Mouse (Mus musculus): ENCODE measurements around the gene Cpn2.

Gene Cpn2

DNA sequence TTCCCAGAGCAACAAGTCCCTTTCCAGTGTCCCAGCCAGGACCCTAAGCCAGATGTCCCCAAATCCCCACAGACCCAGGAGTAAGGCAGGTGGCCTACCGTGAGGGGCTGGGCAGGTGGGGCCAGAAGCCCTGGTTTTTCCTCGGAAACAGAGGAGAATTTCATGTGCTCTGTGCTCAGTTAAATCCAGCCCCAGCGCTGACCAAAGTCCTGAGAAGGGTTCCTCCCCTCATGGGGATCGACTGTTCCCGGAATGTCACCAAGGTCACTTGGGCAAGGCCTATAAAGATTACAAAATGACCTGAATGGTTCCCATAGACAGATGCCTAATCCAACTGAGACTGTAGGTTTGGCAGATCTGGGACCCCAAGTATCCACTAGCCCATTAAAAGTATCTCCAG is at the start of gene Cpn2:
TSS of gene Cpn2 (minus strand) at position 141 of the 400 bp plus-strand sequence.
- no peak for DNase-seq (ENCODE audit: low read depth in 2 of 2, low spot score in 2 of 2)

DNA sequence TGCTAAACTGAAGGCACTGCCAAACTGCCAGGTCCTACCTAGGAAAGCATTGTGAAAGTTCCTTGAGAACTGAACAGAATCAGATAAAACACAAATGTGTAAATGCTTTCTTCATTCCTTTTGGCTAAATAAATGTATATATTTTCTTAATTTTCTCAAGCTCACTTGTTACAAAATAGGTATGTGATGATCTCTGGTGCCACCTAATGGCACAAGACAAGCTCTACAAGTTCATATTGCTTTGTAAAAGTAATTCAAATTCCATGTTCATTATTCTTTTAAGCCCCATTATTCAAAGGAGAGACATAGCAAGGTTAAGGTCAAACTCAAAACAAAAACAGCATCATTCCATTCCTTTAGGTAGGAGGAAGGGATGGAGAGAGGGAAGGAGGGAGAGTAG is 46.9 kb upstream of the Cpn2 start:
- DNase-seq (ENCODE audit: low read depth in 2 of 2, low spot score in 2 of 2), result no peak

DNA sequence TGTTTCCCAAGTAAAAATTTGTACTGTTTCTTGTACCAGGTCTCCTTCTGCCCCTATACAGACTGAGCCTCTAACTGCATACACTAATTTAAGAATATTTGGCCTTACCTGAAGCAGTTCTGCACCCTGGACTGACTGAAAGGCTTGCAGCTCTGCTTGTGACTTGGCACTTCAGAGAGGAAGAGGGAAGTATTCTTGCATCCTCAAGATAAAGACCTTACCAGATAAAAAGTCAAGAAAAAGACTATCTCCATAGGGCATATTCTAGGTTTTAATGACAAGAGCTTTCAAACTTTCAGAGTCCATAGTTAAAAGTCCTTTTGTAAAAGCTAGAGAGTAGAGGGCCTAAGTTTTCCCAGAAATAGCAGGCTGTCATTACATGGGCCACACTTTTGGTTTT is 43.3 kb upstream of the Cpn2 start, which contains the start of gene Gp5:
TSS of gene Gp5 (minus strand) at position 133 of the 400 bp plus-strand sequence.
- no peak for DNase-seq (ENCODE audit: low read depth in 2 of 2, low spot score in 2 of 2)

DNA sequence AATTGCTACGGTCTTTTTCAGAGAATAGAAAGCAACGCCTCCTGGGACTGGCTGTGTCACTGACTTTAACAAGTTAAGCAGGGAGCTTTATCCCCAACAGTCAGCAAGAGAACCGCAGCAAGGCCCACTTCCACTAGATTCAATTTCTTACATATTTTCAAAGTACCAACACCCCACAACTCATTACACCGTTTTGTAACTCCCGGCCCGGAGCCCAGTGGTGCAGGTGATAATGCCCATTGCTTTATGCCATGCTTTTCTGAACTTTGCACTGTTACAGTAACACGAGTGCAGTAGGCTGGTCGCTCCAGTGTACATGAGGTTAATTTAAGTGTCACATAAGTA is 42.8 kb upstream of the Cpn2 start:
- DNase-seq (ENCODE audit: low read depth in 2 of 2, low spot score in 2 of 2), result no peak

DNA sequence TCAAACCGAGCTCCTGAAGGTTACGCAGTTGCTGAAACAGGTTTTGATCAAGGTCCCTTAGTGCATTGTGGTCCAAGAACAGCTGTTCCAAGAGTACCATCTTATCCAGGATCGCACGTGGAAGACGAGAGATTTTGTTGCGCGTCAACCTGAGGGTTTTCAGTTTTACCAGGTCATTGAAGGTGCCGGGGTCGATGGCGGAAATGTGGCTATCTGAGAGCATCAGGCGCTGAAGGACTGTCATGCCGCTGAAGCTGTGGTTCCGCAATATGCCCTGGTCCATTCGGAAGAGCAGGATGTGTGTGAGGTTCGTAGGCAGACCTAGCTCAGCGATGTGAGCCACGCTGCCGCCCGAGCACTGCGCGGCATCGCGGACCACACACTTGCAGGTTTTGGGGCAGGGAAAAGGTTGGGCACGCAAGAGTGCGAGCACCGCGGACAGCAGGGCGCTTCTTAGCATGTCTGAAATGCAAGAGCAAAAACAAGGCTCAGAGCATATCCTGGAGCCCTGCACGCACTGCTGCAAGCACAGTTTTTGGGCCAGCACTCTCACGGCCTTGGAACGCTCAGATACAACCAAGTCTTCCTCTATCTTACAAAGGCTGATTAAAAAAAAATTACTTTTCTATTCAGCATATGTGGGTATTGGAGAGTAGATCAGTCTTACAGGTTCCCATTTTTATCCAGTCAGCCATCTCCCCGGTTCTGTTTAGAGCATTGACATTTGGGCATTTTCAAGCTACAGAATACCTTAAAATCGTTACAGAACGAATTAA is 42.3 kb upstream of the Cpn2 start:
- DNase-seq (ENCODE audit: low read depth in 2 of 2, low spot score in 2 of 2), result no peak

DNA sequence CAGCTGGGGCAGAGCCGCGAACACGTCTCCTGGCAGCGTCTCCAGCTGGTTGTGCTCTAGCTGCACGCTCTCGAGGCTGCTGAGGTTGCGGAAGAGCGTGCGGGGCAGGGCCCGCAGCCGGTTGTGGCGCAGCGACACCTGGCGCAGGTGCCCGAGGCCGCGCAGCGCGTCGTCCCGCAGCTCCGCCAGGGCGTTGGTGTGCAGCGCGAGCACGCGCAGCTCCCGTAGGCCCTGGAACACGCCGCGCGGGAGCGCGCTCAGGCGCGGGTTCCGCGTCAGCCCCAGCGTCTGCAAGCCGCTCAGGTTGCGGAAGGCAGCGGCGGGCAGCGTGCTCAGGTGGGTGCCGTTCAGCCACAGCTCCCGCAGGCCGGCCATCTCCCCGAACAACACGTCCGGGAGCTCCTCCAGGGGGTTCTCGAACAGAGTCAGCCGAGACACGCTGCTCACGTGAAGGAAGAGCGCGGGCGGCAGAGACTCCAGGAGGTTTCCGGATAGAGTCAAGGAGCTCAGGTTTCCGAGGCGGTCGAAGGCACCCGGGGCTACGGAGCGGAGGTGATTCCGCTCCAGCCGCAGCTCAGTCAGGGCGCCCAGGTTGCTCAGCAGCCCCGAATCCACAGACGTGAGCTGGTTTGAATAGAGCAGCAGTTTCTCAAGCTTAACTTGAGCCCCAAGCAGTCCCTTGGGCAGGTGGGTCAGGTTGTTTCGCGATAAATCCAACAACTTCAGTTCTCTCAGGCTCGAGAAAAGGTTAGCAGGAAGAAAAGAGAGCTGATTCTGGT is 41.5 kb upstream of the Cpn2 start:
- peak in 1 of 2 experiments; percentile 9 for DNase-seq (ENCODE audit: low read depth in 2 of 2, low spot score in 2 of 2)

DNA sequence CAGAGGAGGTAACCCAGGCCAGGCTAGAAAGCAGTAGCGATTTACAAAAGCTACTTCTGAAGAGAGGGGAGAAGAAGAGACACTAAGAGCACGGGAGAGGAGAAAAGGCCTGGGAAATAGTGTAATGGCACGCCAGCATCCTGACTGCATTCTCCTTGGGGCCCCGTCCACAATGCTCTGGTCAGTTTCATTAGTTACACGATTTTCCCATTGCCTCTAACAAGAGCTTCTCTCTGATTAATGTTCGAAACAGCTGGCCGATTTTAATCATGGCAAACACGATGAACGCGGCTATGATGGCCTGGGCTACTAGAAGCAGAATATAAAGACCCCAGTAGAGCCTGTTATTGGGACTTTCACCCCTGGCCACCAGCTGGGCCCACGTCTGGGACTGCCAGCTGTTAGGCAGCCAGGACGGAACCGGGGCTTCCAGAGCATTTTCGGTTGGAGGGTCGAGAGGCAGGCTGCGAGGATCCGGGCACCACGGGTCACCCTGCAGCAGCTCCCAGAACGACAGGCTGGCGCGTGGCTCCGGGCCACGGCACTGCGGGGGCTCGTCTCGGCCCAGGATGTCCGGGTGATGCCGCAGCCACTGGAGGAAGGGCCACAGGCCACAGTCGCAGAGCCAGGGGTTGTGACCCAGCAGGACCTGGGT is 40.8 kb upstream of the Cpn2 start:
- no peak for DNase-seq (ENCODE audit: low read depth in 2 of 2, low spot score in 2 of 2)

DNA sequence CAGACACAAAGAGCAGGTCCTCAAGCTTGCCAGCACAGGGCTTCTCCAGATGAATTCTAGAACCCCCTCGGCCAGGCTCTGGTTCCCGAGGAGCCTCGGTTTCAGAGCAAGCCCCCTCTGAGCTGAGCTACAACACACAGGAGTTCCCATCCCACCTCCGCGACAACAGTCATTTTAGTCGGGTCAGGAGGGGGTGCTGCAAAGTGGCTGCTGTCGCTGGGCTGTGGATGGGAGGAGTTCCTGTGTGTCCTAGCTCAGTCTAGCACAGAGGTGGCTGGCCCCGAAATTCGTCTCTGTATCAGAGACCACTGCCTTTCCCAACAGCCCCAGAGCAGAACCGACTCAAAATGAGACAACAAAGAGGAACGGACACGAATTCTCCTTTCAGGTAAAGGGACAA is 40.0 kb upstream of the Cpn2 start:
- DNase-seq (ENCODE audit: low read depth in 2 of 2, low spot score in 2 of 2), result no peak

DNA sequence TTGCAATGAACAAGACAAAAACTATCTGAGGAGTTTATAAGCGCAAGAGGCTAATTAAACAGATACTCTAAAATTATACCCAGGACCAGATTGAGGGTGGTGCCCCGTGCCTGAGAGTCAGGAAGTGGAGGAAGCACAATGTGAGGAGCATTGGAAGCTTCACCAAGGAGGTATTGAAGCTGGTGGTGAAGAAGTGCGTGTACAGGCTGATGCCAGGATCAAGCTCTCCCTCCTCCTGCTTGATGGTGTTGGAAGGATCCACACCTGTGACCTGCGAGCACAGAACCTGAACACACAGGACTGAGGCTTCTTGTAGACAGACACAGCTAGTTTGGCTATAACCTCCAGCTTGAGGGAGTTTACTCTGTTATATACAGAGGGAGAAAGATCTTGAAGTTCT is 38.8 kb upstream of the Cpn2 start:
- DNase-seq (ENCODE audit: low read depth in 2 of 2, low spot score in 2 of 2), result no peak

DNA sequence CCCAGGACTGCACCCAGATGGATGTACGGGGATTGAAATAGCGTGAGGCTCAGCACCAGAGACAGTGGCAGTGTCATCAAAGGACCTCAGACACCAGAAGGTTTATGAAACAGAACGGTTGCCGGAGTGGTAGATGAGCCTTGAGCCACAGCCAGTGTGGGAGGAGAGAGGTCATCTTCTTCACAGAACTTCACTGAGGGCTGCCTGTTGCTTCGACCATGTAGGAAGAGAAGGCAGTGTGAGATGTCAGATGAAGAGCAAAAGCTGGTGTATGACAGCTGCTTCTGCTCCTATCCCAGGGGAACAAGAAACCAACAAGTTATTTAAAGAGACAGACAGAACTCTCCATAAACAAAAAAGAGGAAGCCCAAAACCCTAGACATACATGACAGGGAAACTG is 36.9 kb upstream of the Cpn2 start:
- no peak for DNase-seq (ENCODE audit: low read depth in 2 of 2, low spot score in 2 of 2)

DNA sequence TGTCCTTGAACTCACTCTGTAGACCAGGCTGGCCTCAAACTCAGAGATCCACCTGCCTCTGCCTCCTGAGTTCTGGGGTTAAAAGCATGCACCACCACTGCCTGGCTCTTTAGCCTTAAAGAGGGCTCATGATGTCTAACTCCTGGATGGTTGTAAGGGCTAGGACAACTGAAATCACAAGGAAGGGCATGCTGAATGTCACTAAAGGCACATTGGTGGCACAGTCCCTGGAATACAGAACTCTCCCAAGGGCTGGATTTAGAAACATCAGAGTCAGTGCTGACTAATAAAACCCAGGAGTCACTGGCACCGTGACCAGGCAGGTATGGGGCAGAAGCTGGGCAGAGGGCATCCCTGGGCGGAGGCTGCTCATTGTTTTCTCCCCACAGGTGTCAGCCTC is 36.1 kb upstream of the Cpn2 start:
- no peak for DNase-seq (ENCODE audit: low read depth in 2 of 2, low spot score in 2 of 2)

DNA sequence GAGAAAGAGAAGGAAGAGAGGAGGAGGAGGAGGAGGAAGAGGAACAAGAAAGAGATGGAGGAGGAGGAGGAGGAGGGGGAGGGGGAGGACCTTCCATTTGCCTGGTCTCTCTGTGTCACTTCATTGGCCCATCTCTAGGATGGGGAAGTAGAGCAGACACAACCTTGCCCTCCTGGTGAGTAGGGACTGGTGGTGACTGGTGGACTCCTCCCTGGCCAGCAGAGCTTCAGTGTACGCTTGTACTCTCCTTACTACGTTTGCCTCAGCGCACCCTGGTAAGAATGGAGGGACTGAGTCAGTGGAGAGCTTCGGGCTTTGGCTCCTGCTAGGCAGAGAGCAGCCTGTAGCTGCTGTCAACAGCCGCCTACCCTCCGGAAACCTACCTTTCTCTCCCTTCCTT is 35.4 kb upstream of the Cpn2 start:
- no peak for DNase-seq (ENCODE audit: low read depth in 2 of 2, low spot score in 2 of 2)

DNA sequence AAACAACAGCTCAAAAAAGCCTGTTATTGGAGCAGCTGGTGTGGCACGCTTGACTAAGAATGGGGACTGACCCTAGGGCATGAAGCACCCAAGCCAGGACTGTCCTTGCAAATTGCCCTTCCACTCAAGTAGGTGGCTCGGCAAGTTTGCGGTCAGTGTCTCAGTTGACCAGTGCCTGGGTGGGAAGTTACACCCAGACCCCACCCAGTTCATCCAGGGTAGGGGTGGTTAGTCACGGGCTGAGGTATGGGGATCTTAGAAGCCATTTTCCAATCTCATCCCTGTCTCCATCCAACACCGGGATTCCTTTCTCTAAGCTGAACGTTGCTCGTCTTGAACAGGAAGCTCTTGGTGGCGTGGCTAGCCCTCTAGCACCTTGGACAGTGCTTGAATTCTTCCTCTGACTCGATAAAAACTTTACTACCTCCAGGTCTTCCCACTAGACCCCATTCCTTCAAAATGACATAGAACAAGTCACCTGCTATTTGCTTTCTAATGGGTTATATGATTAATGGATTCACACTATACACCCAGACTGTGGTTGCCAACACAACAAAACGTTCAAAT is 32.5 kb upstream of the Cpn2 start:
- no peak for DNase-seq (ENCODE audit: low read depth in 2 of 2, low spot score in 2 of 2)

DNA sequence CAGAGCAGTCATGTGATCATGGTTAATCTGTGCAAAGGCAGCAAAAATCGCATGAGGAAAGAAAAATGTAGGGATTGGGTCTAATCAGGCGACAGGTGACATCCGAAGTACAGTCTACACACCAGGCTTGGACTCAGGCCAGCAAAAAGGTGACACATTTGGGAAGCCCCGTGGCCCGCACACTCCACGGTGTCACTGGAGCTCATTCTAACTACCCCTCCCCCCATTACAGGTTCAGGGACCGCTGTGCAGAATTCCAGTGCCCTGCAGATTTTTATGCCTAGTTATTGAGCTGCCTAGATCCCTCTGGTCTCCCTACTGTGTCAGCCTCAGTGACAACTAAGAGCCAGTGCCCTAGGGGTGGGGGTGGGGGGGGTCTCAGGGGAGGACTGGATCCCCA is 30.2 kb upstream of the Cpn2 start:
- no peak for DNase-seq (ENCODE audit: low read depth in 2 of 2, low spot score in 2 of 2)

DNA sequence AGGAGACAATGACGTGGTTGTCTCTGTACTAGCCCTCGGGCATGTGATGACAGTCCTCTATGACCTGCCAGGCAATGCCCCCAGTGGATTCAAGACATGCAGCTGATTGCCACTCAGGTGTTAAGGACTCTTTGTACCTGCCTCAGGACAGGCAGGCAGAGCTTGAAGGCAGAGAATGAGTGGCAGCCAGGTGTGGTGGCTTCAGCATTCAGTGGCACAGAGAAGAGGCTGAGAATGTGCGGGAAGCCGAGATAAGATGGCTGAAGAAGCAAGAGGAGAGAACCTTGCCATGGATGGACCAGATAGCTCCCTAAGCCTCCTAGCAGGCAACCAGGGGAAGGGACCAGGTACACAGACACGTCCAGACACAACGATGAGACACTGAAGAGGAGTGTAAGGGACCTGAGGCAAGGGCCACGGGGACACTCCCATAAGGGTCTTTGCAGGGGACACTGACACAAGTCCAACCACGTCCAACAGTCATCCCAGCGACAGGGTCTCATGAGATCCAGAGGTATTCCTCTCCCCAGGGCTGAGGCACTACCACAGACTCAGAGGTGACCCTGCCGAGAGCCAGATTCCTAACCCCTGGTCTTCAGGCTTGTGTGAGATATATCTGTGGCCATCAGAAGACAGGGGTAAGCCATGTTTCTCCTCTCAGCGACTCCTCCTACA is 29.4 kb upstream of the Cpn2 start:
- no peak for DNase-seq (ENCODE audit: low read depth in 2 of 2, low spot score in 2 of 2)

DNA sequence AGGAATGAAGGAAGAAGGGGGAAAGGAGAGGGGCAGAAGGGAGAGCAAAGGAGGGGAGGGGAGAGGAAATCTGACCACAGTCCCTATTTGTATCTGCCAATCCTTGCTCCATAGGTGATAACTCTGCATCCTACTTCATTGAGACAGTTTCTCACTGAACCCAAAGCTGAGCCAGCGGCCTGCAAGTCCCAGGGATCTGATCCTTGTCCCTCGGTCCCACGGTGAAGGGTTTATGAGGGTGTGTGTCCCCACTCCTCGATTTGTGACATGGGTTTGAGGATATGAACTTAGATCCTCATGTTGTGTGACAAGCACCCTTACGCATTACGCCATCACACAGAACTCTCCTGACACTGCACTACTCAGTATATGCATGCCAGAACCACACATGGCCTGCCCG is 27.8 kb upstream of the Cpn2 start:
- no peak for DNase-seq (ENCODE audit: low read depth in 2 of 2, low spot score in 2 of 2)

DNA sequence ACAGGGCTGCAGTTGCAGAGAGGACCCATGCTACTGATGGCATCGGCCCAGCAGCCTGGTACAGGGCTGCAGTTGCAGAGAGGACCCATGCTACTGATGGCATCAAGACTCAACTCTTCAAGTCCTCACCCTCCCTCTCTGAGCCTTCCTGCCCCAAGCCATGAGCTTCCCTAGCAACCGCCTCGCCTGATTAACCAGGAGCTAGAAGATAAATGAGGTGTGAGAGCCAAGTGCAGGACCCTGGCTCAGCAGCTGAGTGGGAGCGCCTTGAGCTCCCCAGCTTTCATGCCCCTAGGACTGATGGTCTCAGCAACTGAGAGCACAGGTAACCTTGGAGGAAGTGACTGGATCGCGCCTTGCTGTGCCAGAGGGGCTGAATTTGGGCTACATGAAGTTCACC is 23.1 kb upstream of the Cpn2 start:
- no peak for DNase-seq (ENCODE audit: low read depth in 2 of 2, low spot score in 2 of 2)

DNA sequence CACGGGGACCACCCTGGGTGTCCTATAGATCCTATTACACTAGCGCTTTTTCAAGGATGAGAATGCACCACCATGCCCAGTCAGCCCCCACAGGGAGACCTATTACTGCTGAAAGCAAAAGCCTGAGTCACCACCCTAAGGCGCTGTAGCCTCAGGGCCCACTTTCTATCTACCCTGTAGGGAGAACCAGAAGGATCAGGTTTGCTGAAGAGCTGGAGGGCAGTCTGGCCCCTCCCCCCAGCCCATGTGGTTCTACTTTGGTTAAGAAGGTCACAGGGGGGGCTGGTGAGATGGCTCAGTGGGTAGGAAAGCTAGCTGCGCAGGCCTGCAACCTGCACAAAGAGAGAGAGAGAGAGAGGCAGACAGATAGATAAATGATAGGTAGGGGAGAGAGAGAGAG is 18.4 kb upstream of the Cpn2 start:
- DNase-seq (ENCODE audit: low read depth in 2 of 2, low spot score in 2 of 2), result no peak

DNA sequence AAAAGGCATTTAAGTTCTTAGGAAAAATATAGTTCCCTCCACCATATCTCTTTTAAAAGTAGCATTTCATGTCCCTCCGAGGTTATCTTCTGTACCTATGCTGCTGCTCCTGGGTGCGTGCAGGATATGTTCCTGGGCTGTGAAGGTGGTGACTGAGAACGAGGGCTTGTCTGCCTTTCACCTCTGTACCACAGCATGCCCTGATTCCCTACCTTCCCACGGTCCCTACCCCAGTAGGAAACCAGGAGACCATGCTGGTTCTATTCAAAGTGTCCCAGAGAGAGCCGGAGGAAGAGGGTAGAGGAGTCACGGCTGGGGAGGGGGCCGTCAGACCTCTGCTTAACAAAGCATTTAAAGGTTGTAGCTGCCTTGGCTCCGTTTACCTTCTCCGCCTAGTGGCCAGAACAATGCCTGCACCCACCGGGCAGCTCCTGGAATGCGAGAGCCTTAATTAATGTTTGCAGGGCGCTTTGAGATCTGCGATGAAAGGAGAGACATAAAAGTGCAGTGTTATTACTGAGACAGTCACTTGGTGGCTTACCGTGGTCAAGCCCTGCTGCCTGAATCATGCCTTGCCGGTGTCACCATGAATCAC is 16.5 kb upstream of the Cpn2 start:
- peak in 1 of 2 experiments; percentile 9 for DNase-seq (ENCODE audit: low read depth in 2 of 2, low spot score in 2 of 2)

DNA sequence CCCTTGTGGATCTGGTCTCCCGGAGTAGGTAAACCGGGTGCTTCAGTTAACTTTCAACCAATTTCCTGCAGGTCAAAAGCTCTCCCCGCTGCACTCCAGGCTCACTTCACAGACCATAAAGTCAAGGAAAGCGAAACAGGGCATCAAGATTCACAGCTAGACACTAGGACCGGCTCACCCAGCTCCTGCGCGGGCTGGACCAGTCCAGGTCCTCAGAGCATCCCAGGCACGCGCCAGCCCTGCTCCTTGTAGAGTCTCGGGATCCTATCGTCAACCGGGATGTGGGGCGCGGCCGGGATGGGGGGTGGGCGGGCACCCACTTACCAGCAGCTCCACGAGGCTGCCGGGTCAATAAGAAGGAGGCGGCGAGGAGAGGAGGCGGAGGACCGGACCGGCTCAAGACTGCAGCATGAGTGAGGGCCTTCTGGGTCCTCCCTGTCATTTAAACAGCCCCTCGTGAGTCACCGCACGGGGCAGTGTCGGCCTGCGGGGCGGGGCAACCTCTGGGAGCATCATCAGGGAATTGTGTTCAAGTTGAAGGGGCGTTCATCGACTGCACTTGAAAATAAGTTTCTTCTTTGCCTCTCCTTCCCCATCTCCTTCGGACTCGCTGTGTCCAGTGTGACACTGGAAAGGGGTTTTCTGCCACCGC is 15.7 kb upstream of the Cpn2 start, which contains the start of gene Lrrc15:
TSS of gene Lrrc15 (minus strand) at position 413 of the 652 bp plus-strand sequence.
- DNase-seq (ENCODE audit: low read depth in 2 of 2, low spot score in 2 of 2), result no peak

All from CD8-positive naive resting alpha-beta T cell, adult 2 months (primary cell).